Mouse (Mus musculus): Measurements from ENCODE around the gene Cfh.

- TF ChIP-seq CTCF (IDR thresholded peaks at IDR 0.05): no peak
- TF ChIP-seq EP300 (IDR thresholded peaks at IDR 0.05): no peak
Observed at GRCm38 (mm10) chr1:140069471-140069870, 114.1 kb downstream of the Cfh start.

Measured in lung, postnatal 0 days (tissue).